Mouse (Mus musculus) adrenal gland, adult 18-20 months (tissue): Measurements from ENCODE around the gene Slitrk6. TPM values are rescaled to one million over a fixed set of nuclear protein-coding genes. Genes with fewer than 3 reads are reported as not detected.

Source experiments
- DNase-seq, 2 experiments: peaks; one replicate each; pipeline ENCODE4 v3.0.0; 2021 to 2022; ENCODE audit warnings: low spot score in 2 of 2
- long read RNA-seq, 2 experiments: library from polyadenylated mRNA; stranded (forward); transcript quantifications; one replicate each; pipeline ENCODE4 v2.0.0; 2021
- total RNA-seq, 2 experiments: library from RNA; stranded (reverse); gene quantifications; 1 replicate in 1 of 2; 2 replicates in 1 of 2; pipeline ENCODE4 v1.2.3; 2021

Gene Slitrk6
- under 1 TPM; 0.23 to 0.45 TPM for total RNA-seq
- long read RNA-seq, experiment 1: 0 reads
- long read RNA-seq, experiment 2: 0 reads

GRCm38 (mm10) chr14:110754484-110755307 is at the start of gene Slitrk6:
Gene Slitrk6 (minus strand): TSS chr14:110755149.
- no peak for DNase-seq

DNA sequence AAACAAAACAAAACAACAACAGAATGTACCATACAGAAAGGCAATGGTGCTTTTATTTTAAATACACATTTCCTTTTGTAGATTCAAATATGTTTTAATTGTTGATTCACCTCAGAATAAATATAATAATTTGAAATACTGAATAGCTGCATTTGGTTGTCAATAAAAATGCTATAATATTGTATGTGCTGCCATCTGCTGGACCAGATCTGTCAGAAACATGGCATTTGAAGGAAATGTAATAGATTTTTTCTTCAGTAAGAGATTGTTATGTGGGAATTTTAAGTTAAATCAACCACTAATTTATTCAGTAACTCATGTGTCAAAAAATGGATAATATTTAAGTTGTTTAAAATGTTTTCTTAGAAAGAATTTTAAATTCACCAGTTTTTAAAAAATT is 22.6 kb upstream of the Slitrk6 start:
- DNase-seq: no peak

DNA sequence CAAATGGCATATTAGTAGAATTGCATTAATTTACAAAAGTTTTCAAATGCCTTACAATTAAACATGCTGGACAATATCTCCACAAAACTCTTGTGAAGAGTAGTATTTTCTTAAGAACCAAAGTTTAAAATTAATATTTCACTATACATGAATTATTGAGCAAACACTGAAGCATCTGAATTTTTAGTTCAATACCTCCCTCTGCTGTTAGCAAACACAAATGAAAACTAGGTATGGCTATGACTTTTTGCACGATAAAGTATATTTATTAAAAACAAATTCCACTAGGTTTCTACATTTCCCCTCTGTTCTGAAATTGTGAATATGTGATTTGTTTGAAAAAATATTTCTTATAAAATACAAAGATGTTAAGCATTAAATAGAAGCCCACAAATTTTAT is 15.7 kb upstream of the Slitrk6 start:
- DNase-seq: no peak

GRCm38 (mm10) chr14:110762588-110763220 is 7.8 kb upstream of the Slitrk6 start:
- no peak for DNase-seq

DNA sequence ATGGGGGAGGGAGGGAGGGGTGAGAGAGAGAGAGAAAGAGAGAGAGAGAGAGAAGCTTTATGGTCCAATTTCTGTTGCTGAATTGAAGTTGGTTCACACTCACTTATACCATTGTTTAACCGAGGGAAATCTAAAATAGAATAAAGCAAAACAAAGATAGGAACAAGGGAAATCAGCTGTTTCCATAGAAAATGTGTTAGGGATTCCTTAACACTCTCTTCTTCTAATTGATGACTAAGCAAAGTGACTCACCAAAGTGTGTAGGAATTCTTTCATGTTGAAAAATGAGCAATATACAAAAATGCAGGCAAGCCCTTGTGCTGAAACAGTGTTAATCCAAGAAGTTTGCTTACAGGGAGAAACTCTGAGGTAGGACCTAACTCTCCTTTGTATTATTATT is 6.0 kb upstream of the Slitrk6 start:
- DNase-seq: no peak

DNA sequence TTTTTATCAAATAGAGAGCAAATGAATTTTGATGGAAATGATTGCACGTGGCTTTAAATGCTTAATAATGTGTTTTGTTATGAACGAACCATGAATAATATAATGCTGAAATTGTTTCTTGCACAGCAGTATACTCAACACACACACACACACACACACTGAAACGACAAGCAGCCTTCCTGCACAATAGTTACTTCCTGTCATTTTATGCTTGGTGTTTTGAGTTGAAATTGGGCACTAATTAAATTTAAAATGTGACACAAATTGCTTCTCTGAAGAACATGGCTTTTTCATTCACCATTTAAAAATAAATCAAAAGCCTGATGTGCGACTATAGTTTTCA is 330 bp upstream of the Slitrk6 start:
- DNase-seq: no peak

- no peak for DNase-seq
Observed at GRCm38 (mm10) chr14:110739861-110740260, 15.1 kb downstream of the Slitrk6 start.

DNA sequence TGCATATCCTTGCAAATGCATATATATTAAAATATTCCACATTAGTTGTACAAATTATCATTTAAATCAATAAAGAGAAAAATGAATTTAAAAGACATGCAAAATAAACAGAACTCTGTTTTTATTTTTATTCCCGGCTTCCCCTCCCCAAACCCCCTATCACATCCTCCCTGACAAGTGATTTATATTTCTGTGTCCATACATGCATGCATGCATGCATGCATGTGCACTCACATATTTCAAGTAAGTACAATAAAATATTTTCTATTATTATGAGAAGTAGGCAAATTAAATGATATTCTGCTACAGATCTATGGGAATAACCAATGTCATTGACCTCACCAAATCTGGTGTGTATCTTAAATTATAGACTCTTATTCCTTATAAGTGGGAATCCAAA is 15.6 kb downstream of the Slitrk6 start:
- DNase-seq: no peak

DNA sequence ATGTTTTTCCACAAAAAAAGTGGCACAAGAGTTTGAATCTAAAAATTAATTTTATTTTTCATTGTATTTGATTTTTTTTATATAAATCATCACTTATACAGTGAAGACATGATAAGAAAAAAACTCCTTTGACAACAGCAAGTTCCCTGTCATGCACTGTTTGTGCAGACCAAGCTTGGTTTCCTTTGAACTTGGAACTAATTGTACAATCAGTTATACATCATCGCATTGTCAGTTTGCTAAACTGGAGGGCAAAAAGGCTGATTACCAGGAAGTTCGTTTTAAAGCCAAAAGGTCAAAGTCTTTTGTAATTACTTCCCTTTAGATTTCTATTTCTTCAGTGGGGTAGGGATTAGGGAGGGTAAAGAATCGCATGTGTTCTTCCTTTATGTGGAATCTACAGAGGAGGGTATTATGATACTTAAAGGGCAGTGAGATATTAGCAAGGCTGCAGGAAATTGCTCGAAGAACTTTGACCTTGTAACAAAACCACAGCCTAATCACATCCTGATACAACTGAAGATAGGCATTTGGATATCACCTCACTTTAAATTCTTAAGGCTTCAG is 26.5 kb downstream of the Slitrk6 start:
- no peak for DNase-seq

DNA sequence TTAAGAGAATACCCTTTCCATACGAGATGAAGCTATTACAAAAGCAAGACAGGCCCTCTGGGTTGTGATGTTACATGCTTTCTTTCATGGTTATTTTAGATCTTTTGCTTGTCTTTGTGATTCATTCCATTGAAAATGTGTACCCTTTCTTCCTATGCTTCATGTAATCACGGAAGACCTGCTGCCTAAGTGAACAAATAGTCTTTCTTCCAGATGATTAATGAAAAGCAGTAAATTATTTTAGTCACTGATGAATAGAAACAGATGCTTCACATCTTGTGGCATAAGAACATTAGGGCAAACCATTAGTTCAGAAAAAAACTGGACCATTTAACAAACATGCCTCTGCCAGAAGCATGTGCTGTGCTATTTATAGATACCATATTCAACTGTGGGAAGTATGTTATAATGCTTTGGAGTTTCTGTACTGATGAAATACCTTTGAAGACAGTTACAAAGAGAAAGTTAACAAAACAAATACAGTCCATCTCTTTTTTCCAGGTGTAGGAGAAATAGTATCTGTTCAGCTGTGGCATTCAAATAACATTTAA is 30.8 kb downstream of the Slitrk6 start:
- no peak for DNase-seq
